Mouse (Mus musculus): ENCODE data around the gene Camk1d.
"Not testable (repeated sequence)": the region's sequence is repeated elsewhere in the genome, so short reads cannot be mapped to it uniquely, and the experiment has no call there.

Gene Camk1d

GRCm38 (mm10) chr2:5613651-5614307 is 100.5 kb downstream of the Camk1d start:
- DNase-seq (ENCODE audit: low read depth, low spot score), result no peak

GRCm38 (mm10) chr2:5611601-5612000 is 102.7 kb downstream of the Camk1d start:
- DNase-seq (ENCODE audit: low read depth, low spot score), result no peak

- no peak for DNase-seq (ENCODE audit: low read depth, low spot score)
Measured at GRCm38 (mm10) chr2:5610521-5610920, 103.8 kb downstream of the Camk1d start.

- no peak for DNase-seq (ENCODE audit: low read depth, low spot score)
Measured at GRCm38 (mm10) chr2:5607920-5608841, 106.1 kb downstream of the Camk1d start.

- DNase-seq (ENCODE audit: low read depth, low spot score), result no peak
Measured at GRCm38 (mm10) chr2:5605849-5606248, 108.5 kb downstream of the Camk1d start.

- DNase-seq (ENCODE audit: low read depth, low spot score), result no peak
Measured at GRCm38 (mm10) chr2:5602044-5602443, 112.3 kb downstream of the Camk1d start.

GRCm38 (mm10) chr2:5601243-5601642 is 113.1 kb downstream of the Camk1d start:
- not testable (repeated sequence) for DNase-seq (ENCODE audit: low read depth, low spot score)

- no peak for DNase-seq (ENCODE audit: low read depth, low spot score)
Measured at GRCm38 (mm10) chr2:5600183-5600962, 113.9 kb downstream of the Camk1d start.

- no peak for DNase-seq (ENCODE audit: low read depth, low spot score)
Measured at GRCm38 (mm10) chr2:5599713-5600112, 114.6 kb downstream of the Camk1d start.

GRCm38 (mm10) chr2:5598533-5598932 is 115.8 kb downstream of the Camk1d start:
- no peak for DNase-seq (ENCODE audit: low read depth, low spot score)

- no peak for DNase-seq (ENCODE audit: low read depth, low spot score)
Measured at GRCm38 (mm10) chr2:5596882-5597281, 117.4 kb downstream of the Camk1d start.

- no peak for DNase-seq (ENCODE audit: low read depth, low spot score)
Measured at GRCm38 (mm10) chr2:5595356-5596191, 118.7 kb downstream of the Camk1d start.

- DNase-seq (ENCODE audit: low read depth, low spot score), result no peak
Measured at GRCm38 (mm10) chr2:5592461-5593136, 121.7 kb downstream of the Camk1d start.

GRCm38 (mm10) chr2:5590074-5590473 is 124.2 kb downstream of the Camk1d start:
- no peak for DNase-seq (ENCODE audit: low read depth, low spot score)

GRCm38 (mm10) chr2:5589163-5589562 is 125.2 kb downstream of the Camk1d start:
- DNase-seq (ENCODE audit: low read depth, low spot score), result no peak

- no peak for DNase-seq (ENCODE audit: low read depth, low spot score)
Measured at GRCm38 (mm10) chr2:5588329-5588982, 125.9 kb downstream of the Camk1d start.

- no peak for DNase-seq (ENCODE audit: low read depth, low spot score)
Measured at GRCm38 (mm10) chr2:5584318-5585027, 129.8 kb downstream of the Camk1d start.

GRCm38 (mm10) chr2:5579391-5579790 is 134.9 kb downstream of the Camk1d start:
- no peak for DNase-seq (ENCODE audit: low read depth, low spot score)

GRCm38 (mm10) chr2:5577399-5578129 is 136.8 kb downstream of the Camk1d start:
- no peak for DNase-seq (ENCODE audit: low read depth, low spot score)

Measured in c-Kit-negative CD71-positive TER-119-positive erythroid progenitor cells, embryonic 14.5 days (primary cell).